Mouse (Mus musculus) kidney, postnatal 36 days (tissue): ENCODE results near the gene Ccdc102a.
A peak's percentile ranks its signal among the peaks of the same experiment; 100 is the strongest.
"Not testable (repeated sequence)": the region's sequence is repeated elsewhere in the genome, so short reads cannot be mapped to it uniquely, and the experiment has no call there.

Experiments
- DNase-seq, 2 experiments: peaks; one replicate each; pipeline ENCODE4 v3.0.0; 2021 to 2022; ENCODE audit warnings: mixed read lengths in 2 of 2

The Ccdc102a gene

GRCm38 (mm10) chr8:94872156-94872555 lies 45.7 kb downstream of the Ccdc102a start:
- DNase-seq: peak; percentile 50 to 57

GRCm38 (mm10) chr8:94871108-94871894 lies 46.6 kb downstream of the Ccdc102a start:
- peak; percentile 80 to 88 for DNase-seq

- peak in 1 of 2 experiments; percentile 57 for DNase-seq
These were observed 47.3 kb downstream of the Ccdc102a start for GRCm38 (mm10) chr8:94870474-94871107.

GRCm38 (mm10) chr8:94870003-94870402 lies 47.9 kb downstream of the Ccdc102a start:
- DNase-seq: no peak

- no peak for DNase-seq
These were observed 48.8 kb downstream of the Ccdc102a start for GRCm38 (mm10) chr8:94869146-94869545.

- DNase-seq: no peak
These were observed 51.0 kb downstream of the Ccdc102a start for GRCm38 (mm10) chr8:94866921-94867320.

GRCm38 (mm10) chr8:94865292-94865691 lies 52.6 kb downstream of the Ccdc102a start:
- no peak for DNase-seq

GRCm38 (mm10) chr8:94863897-94864673 lies 53.8 kb downstream of the Ccdc102a start:
- peak in 1 of 2 experiments; percentile 35 for DNase-seq

- DNase-seq: no peak
These were observed 55.2 kb downstream of the Ccdc102a start for GRCm38 (mm10) chr8:94862487-94863220.

GRCm38 (mm10) chr8:94861352-94861910 lies 56.5 kb downstream of the Ccdc102a start:
- DNase-seq: peak; percentile 80 to 89

- DNase-seq: peak; percentile 88 to 96
These were observed 60.3 kb downstream of the Ccdc102a start, which contains the start of gene Polr2c for GRCm38 (mm10) chr8:94857346-94858173. Gene Polr2c (plus strand): TSS chr8:94857450.

- DNase-seq: no peak
These were observed 60.9 kb downstream of the Ccdc102a start for GRCm38 (mm10) chr8:94857011-94857345.

- DNase-seq: not testable (repeated sequence)
These were observed 63.1 kb downstream of the Ccdc102a start for GRCm38 (mm10) chr8:94854761-94855160.
